ENCODE assay signal across 9 mouse cellular contexts in genomic region chr5:28168253-28169165, GRCm38 (mm10). TPM values are rescaled to one million over a fixed set of nuclear protein-coding genes. Genes with fewer than 3 reads are reported as not detected.
A peak's percentile ranks its signal among the peaks of the same experiment; 100 is the strongest.
DNase-seq lines count a peak whose midpoint lies in the region; ATAC-seq and TF ChIP-seq lines count a peak whose summit lies in the region.
"Had no signal": no experiment of that assay in that cellular context is flagged by ENCODE, and none has a peak within 500 bp of the region (broad histone marks: within the 10 kb centered on the region; RNA-seq: fewer than 3 reads in every experiment).

No protein-coding gene starts in this region.

- no peaks in the 10 kb centered on the region for H3K36me3 ChIP-seq in kidney, embryonic 14.5 days (ENCODE audit: control insufficient read depth, insufficient read depth, low read length)
- no peaks in the 10 kb centered on the region for H3K36me3 ChIP-seq in hindbrain, embryonic 16.5 days (ENCODE audit: control insufficient read depth, insufficient read depth, low read length)
- no peaks in the 10 kb centered on the region for H3K36me3 ChIP-seq in midbrain, postnatal 0 days (ENCODE audit: insufficient read depth, low read length)
- H3K36me3 ChIP-seq: limb, embryonic 12.5 days had no signal

- ATAC-seq in kidney, embryonic 14.5 days (ENCODE audit: low FRiP score, low TSS enrichment) = no peak
- ATAC-seq in hindbrain, embryonic 16.5 days = no peak
- ATAC-seq in midbrain, postnatal 0 days (ENCODE audit: low FRiP score) = no peak

- H3K4me3 ChIP-seq in kidney, embryonic 14.5 days (ENCODE audit: low read length) = peak overlapping the region; percentile 18
- H3K4me3 ChIP-seq in hindbrain, embryonic 16.5 days (ENCODE audit: low read length) = peak overlapping the region; percentile 59
- peak overlapping the region; percentile 68 for H3K4me3 ChIP-seq in midbrain, postnatal 0 days (ENCODE audit: low read depth, low read length)
- H3K4me3 ChIP-seq in layer of hippocampus, adult 2 months = no peak overlapping the region; the same call in 1 of the 2 replicates
- H3K4me3 ChIP-seq: limb, embryonic 12.5 days had no signal

- H3K4me1 ChIP-seq in kidney, embryonic 14.5 days (ENCODE audit: control insufficient read depth, insufficient read depth, low read length) = peaks cover 14% of the 10 kb centered on the region; the same call in 1 of the 2 replicates
- peaks cover 13% of the 10 kb centered on the region for H3K4me1 ChIP-seq in hindbrain, embryonic 16.5 days (ENCODE audit: control insufficient read depth, insufficient read depth, low read depth, low read length)
- H3K4me1 ChIP-seq in midbrain, postnatal 0 days (ENCODE audit: insufficient read depth, low read length) = no peaks in the 10 kb centered on the region

- peak overlapping the region; percentile 21 for H3K4me2 ChIP-seq in kidney, embryonic 14.5 days (replicated peaks; ENCODE audit: low read depth, low read length)
- peak overlapping the region; percentile 50 for H3K4me2 ChIP-seq in hindbrain, embryonic 16.5 days (ENCODE audit: low read length)
- peak overlapping the region; percentile 87 for H3K4me2 ChIP-seq in midbrain, postnatal 0 days (ENCODE audit: low read depth, low read length, poor library complexity, severe bottlenecking)
- H3K4me2 ChIP-seq: limb, embryonic 12.5 days had no signal

- no peaks in the 10 kb centered on the region for H3K9me3 ChIP-seq in kidney, embryonic 14.5 days (ENCODE audit: control insufficient read depth, low read length)
- H3K9me3 ChIP-seq in hindbrain, embryonic 16.5 days (ENCODE audit: control insufficient read depth, low read length) = no peaks in the 10 kb centered on the region
- H3K9me3 ChIP-seq in midbrain, postnatal 0 days (ENCODE audit: low read length) = no peaks in the 10 kb centered on the region
- H3K9me3 ChIP-seq: limb, embryonic 12.5 days had no signal

- 2% methylated on average over 36 of the region's 36 CpGs for WGBS in kidney, embryonic 14.5 days
- 1% methylated on average over 36 of the region's 36 CpGs for WGBS in hindbrain, embryonic 16.5 days
- WGBS in midbrain, postnatal 0 days = 2% methylated on average over 36 of the region's 36 CpGs

- no peak for DNase-seq in kidney, adult 11 months
- DNase-seq in cerebellum, postnatal 25 days = peak; percentile 71 to 75
- DNase-seq in midbrain, postnatal 0 days (ENCODE audit: low spot score) = no peak
- DNase-seq in layer of hippocampus, adult 2 months (ENCODE audit: low spot score in 2 of 2) = no peak
- no peak for DNase-seq in urinary bladder, postnatal 4 days (ENCODE audit: low spot score in 2 of 2)
- DNase-seq in adipocyte (ENCODE audit: low spot score) = no peak

- peaks cover 93% of the 10 kb centered on the region for H3K27me3 ChIP-seq in kidney, embryonic 14.5 days (ENCODE audit: control insufficient read depth, insufficient read depth, low read length)
- H3K27me3 ChIP-seq in hindbrain, embryonic 16.5 days (replicated peaks; ENCODE audit: control insufficient read depth, insufficient read depth, low read length) = peaks cover 52% of the 10 kb centered on the region
- peaks cover 13% of the 10 kb centered on the region for H3K27me3 ChIP-seq in midbrain, postnatal 0 days (ENCODE audit: insufficient read depth, low read length)

- H3K27ac ChIP-seq in kidney, embryonic 14.5 days (ENCODE audit: low read depth, low read length) = no peak overlapping the region
- H3K27ac ChIP-seq in hindbrain, embryonic 16.5 days (ENCODE audit: low read depth, low read length) = peak overlapping the region; percentile 3; the same call in 1 of the 2 replicates
- H3K27ac ChIP-seq in midbrain, postnatal 0 days (ENCODE audit: low read depth, low read length) = peak overlapping the region; percentile 71
- H3K27ac ChIP-seq in layer of hippocampus, adult 2 months = no peak overlapping the region
- H3K27ac ChIP-seq: limb, embryonic 12.5 days had no signal

- no peak overlapping the region for H3K9ac ChIP-seq in kidney, embryonic 14.5 days (ENCODE audit: low read depth, low read length)
- H3K9ac ChIP-seq in hindbrain, embryonic 16.5 days (ENCODE audit: low read depth, low read length) = peak overlapping the region; percentile 50
- H3K9ac ChIP-seq in midbrain, postnatal 0 days (replicated peaks; ENCODE audit: low read length, poor library complexity, severe bottlenecking) = peak overlapping the region; percentile 81
- H3K9ac ChIP-seq: limb, embryonic 12.5 days had no signal

- no peak for TF ChIP-seq CTCF in midbrain, postnatal 0 days (IDR thresholded peaks at IDR 0.05)
- TF ChIP-seq CTCF in layer of hippocampus, adult 2 months (conservative IDR thresholded peaks at IDR 0.05) = no peak

RNA-seq across cellular contexts. Expression of gene En2, which starts 3.0 kb away (rescaled TPM):
- polyA plus RNA-seq in kidney, embryonic 14.5 days (2014; fragmentation: Nextera tagmentation; extraction: Ambion mirVana) = 0.10 and 0.27 TPM in 2 replicates
- 0.40 and 0.55 TPM in 2 replicates for polyA plus RNA-seq in hindbrain, embryonic 16.5 days (2015; fragmentation: Nextera tagmentation; extraction: Ambion mirVana)
- 49.5 and 62.0 TPM in 2 replicates for total RNA-seq in midbrain, postnatal 0 days (2014; rRNA removed)
- 0.86 and 1.0 TPM in 2 replicates for polyA plus RNA-seq in midbrain, postnatal 0 days (2015; fragmentation: Nextera tagmentation; extraction: Ambion mirVana)
- total RNA-seq in layer of hippocampus, adult 2 months (2021) = under 1 TPM; 0.49 to 0.52 TPM
- polyA plus RNA-seq: limb, embryonic 12.5 days had no signal

Comparison
In these comparisons a context has a peak if more than half of its experiments do, and no peak if none do; other contexts are left out.
1. H3K27ac ChIP-seq: peak in hindbrain, embryonic 16.5 days (single experiment) and midbrain, postnatal 0 days (single experiment); none in kidney, embryonic 14.5 days (single experiment) and layer of hippocampus, adult 2 months (single experiment).
2. H3K4me2 ChIP-seq: peak in every context shown above with its lines; median percentile 87 in midbrain, postnatal 0 days; 50 in hindbrain, embryonic 16.5 days; 21 in kidney, embryonic 14.5 days.
3. DNase-seq: peak in cerebellum, postnatal 25 days (2 of 2); none in kidney, adult 11 months (single experiment), midbrain, postnatal 0 days (single experiment), layer of hippocampus, adult 2 months (0 of 2), urinary bladder, postnatal 4 days (0 of 2) and adipocyte (single experiment).